Mouse (Mus musculus): Measurements from ENCODE around the gene Pramef6. TPM values are rescaled to one million over a fixed set of nuclear protein-coding genes. Genes with fewer than 3 reads are reported as not detected.

Pramef6 gene
- total RNA-seq (2023) = not detected

DNA sequence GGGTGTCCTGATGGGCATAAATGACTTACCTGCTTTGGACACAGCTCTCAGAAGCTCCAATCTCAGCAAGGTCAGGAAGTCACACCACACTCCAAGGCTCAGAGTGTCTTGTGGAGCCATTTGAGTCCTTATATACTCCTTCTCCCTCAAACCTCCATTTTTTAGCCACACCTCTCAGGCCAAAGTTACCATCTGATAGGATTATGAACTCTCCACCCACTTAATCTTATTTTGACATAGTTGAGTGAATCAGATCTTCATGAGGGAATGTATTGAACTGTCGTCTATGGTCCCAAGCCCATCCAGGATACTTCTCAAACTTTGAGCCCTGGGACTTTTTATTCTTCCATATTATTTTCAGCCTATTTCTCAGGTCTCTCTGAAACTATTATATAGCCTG, at the start of gene Pramef6:
TSS of gene Pramef6 (minus strand) at position 101 of the 400 bp plus-strand sequence.

GRCm38 (mm10) chr4:143846197-143846596, 54.0 kb downstream of the Pramef6 start, which contains the start of gene Gm13103:
Gene Gm13103 (plus strand): TSS chr4:143846497.

Other genes starting within 250 kb of the Pramef6 start
- not detected for gene Gm13088, start 243.1 kb downstream of the Pramef6 start, total RNA-seq (2023)
- not detected for gene Gm13089, start 197.7 kb downstream of the Pramef6 start, total RNA-seq (2023)
- not detected for gene Gm13078, start 180.9 kb downstream of the Pramef6 start, total RNA-seq (2023)
- not detected for gene Gm13023, start 111.0 kb downstream of the Pramef6 start, total RNA-seq (2023)
- not detected for gene Gm13084, start 84.3 kb downstream of the Pramef6 start, total RNA-seq (2023)
- gene Gm13103, start 53.9 kb downstream of the Pramef6 start, total RNA-seq (2023) = not detected
- gene Pramef25, start 50.6 kb upstream of the Pramef6 start, total RNA-seq (2023) = not detected
- gene Gm13101, start 66.6 kb upstream of the Pramef6 start, total RNA-seq (2023) = not detected
- gene Pramef17, start 94.0 kb upstream of the Pramef6 start, total RNA-seq (2023) = not detected
- gene Pramel4, start 158.7 kb upstream of the Pramef6 start, total RNA-seq (2023) = not detected
- not detected for gene Gm13102, start 206.1 kb upstream of the Pramef6 start, total RNA-seq (2023)